Mouse (Mus musculus) liver, embryonic 14.5 days (tissue): ENCODE measurements around the gene Cacna1g.

Experiments
- CTCF ChIP-seq: IDR thresholded peaks from 2 replicates; pipeline ENCODE4 v1.5.1; 2016; ENCODE audit warnings: antibody characterized with exemption, low read depth, control low read depth
- EP300 ChIP-seq: IDR thresholded peaks from 2 replicates; pipeline ENCODE4 v1.6.1; 2016; ENCODE audit warnings: antibody characterized with exemption, low read depth

GRCm38 (mm10) chr11:94455161-94455820 is 18.7 kb downstream of the Cacna1g start:
- TF ChIP-seq EP300 (no peak), CTCF (no peak)
